Mouse (Mus musculus) liver, adult 2 months (tissue): Measurements from ENCODE around the gene Rgcc.

Source experiments
- CTCF ChIP-seq: fragments of 200-500 bp; IDR thresholded peaks from 2 replicates; pipeline ENCODE4 v1.5.1; 2011; ENCODE audit warnings: low read depth, low read length, control low read depth
- POLR2A ChIP-seq: fragments of 200-500 bp; IDR thresholded peaks from 2 replicates; pipeline ENCODE4 v1.6.1; 2011; ENCODE audit warnings: low read length, control low read depth; ENCODE audit not compliant: insufficient read depth; ENCODE audit errors: extremely low read depth

GRCm38 (mm10) chr14:79262677-79263076, 38.8 kb downstream of the Rgcc start:
- no peak for TF ChIP-seq CTCF
- TF ChIP-seq POLR2A, result no peak
